Mouse (Mus musculus): ENCODE data around the gene Ctsl. TPM values are rescaled to one million over a fixed set of nuclear protein-coding genes. Genes with fewer than 3 reads are reported as not detected.

The Ctsl gene
- total RNA-seq (2014; fragmentation: Nextera tagmentation) (16.2 and 27.8 TPM in 2 replicates), total RNA-seq (2017) (53.0 and 118 TPM in 2 replicates)

GRCm38 (mm10) chr13:64370173-64370940 is at the start of gene Ctsl:
Gene Ctsl, minus strand, starts transcription at chr13:64370890.
- ATAC-seq (replicated peaks; ENCODE audit: low FRiP score, low TSS enrichment, poor library complexity, severe bottlenecking), result peak; percentile 98

- ATAC-seq (replicated peaks; ENCODE audit: low FRiP score, low TSS enrichment, poor library complexity, severe bottlenecking), result no peak
Measured at GRCm38 (mm10) chr13:64416955-64417601, 46.4 kb upstream of the Ctsl start.

DNA sequence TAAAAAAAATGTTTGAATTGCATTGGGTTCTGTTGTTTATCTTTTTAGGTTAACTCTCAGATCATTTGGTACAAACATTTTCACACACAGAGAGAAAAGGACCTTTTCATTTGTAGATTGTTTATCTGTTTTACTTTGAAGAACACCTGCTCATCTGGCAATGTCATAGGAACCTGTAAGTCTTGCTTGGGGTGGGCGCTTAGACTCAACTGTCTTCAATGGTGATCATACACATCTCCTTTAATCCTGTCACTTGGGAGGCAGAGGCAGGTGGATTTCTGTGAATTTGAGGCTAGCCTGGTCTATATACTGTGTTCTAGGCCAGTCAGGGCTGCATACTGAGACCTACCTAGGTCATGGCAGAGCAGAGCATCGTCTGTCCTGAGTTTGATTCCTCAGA is 45.0 kb upstream of the Ctsl start:
- no peak for ATAC-seq (replicated peaks; ENCODE audit: low FRiP score, low TSS enrichment, poor library complexity, severe bottlenecking)

- ATAC-seq (replicated peaks; ENCODE audit: low FRiP score, low TSS enrichment, poor library complexity, severe bottlenecking), result peak; percentile 64
Measured at GRCm38 (mm10) chr13:64412752-64413257, 42.1 kb upstream of the Ctsl start.

- ATAC-seq (replicated peaks; ENCODE audit: low FRiP score, low TSS enrichment, poor library complexity, severe bottlenecking), result peak; percentile 80
Measured at GRCm38 (mm10) chr13:64411282-64411681, 40.6 kb upstream of the Ctsl start.

DNA sequence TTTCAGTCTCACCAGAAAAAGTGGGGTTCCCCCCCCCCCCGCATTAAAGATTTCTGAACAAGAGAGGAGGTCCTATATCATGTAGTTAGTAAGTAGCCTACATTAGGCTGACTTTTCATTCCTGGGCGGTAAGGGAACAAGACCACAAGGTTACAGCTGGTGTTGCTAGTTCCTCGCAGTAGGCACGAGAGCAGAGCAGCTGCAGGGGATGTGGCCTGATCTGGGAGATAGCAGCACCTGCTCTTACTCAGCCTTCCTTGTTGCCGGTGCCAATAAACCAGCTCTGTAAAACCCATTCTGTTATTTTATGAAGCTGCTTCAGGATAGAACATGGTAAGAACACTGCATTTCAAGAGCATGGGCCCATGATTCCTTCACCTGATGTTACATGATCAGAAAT is 39.9 kb upstream of the Ctsl start:
- ATAC-seq (replicated peaks; ENCODE audit: low FRiP score, low TSS enrichment, poor library complexity, severe bottlenecking), result peak; percentile 86

DNA sequence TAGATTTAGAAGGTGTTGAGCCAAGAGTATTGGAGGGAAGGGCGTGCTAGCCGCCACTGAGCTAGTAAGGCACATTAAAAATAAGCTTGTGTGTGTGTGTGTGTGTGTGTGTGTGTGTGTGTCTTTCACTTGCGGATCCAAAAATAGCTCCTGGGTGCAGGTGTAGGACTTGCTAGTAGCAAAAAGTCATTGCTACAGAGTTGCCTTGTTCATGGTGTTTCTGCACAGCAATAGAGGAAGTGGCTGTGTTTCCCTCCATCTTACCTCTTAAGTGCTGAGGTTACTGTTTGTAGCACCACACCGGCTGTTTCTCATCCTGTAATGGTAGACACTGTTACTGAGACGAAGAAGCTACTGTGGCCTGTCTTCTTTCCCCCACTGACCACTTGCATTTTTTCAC is 37.3 kb upstream of the Ctsl start:
- ATAC-seq (replicated peaks; ENCODE audit: low FRiP score, low TSS enrichment, poor library complexity, severe bottlenecking), result no peak

DNA sequence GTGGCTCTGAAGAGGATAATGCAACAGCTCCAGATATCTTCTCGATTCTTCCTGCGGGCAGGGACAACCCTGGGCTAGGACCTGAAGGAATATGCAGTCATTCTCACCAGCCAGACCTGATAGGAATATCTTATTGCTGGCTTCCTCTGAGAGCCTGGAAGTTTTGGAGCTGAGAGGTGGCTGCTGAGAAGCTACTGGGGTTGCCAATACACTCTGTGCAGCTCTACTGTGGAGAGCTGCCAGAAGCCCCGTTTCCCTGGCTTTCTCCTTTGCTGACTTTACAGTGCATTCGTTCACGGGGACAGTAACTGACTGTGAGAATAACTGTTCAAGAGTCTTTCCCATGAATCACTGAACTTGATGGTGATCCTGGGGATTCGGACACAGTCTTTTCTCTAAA is 34.9 kb upstream of the Ctsl start:
- ATAC-seq (replicated peaks; ENCODE audit: low FRiP score, low TSS enrichment, poor library complexity, severe bottlenecking), result no peak

GRCm38 (mm10) chr13:64403519-64403918 is 32.8 kb upstream of the Ctsl start:
- ATAC-seq (replicated peaks; ENCODE audit: low FRiP score, low TSS enrichment, poor library complexity, severe bottlenecking), result no peak

DNA sequence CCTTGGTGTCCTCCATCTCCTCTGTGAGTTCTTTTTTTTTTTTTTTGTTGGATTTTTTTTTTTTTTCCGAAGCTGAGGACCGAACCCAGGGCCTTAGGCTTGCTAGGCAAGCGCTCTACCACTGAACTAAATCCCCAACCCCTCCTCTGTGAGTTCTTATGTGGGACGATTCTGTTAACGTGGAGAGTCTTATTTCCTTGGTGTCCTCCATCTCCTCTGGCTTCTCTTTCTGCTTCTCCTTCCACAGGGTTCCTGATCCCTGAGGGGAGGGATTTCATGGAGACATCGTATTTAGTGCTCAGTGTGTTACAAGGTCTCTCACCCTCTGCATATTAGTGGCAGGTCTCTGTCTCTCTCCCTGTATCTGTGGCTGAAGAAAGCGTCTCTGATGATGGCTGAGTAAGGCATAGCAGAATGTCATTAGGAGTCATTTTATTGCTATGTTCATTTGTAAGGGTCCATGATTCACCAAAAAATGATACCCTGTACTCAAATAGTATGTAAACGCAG is 32.3 kb upstream of the Ctsl start:
- no peak for ATAC-seq (replicated peaks; ENCODE audit: low FRiP score, low TSS enrichment, poor library complexity, severe bottlenecking)

- peak; percentile 75 for ATAC-seq (replicated peaks; ENCODE audit: low FRiP score, low TSS enrichment, poor library complexity, severe bottlenecking)
Measured at GRCm38 (mm10) chr13:64402504-64402949, 31.8 kb upstream of the Ctsl start.

GRCm38 (mm10) chr13:64402006-64402405 is 31.3 kb upstream of the Ctsl start:
- no peak; the same call in 1 of the 2 replicates for ATAC-seq (replicated peaks; ENCODE audit: low FRiP score, low TSS enrichment, poor library complexity, severe bottlenecking)

GRCm38 (mm10) chr13:64400801-64401361 is 30.2 kb upstream of the Ctsl start:
- no peak for ATAC-seq (replicated peaks; ENCODE audit: low FRiP score, low TSS enrichment, poor library complexity, severe bottlenecking)

GRCm38 (mm10) chr13:64399906-64400305 is 29.2 kb upstream of the Ctsl start:
- ATAC-seq (replicated peaks; ENCODE audit: low FRiP score, low TSS enrichment, poor library complexity, severe bottlenecking), result no peak

- ATAC-seq (replicated peaks; ENCODE audit: low FRiP score, low TSS enrichment, poor library complexity, severe bottlenecking), result no peak
Measured at GRCm38 (mm10) chr13:64398065-64398464, 27.4 kb upstream of the Ctsl start.

DNA sequence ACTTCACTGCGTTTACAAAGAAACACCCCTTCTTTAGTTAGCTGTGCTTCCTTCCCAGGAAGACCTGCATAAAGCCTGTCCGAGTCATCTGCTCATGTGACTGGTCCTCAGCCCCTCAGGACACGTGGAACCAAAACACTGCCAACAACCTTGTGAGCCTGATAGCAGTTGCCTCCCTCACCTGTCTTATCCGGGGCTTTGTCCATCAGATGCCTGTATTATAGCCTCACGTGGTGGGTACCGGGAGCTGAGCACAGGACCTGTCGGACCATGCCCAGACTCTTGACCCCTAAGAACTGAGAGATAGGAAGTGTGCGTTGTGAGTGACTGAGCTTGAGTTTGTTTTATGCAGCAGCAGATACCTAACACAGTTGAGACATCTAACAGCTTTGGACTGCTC is 26.3 kb upstream of the Ctsl start:
- no peak for ATAC-seq (replicated peaks; ENCODE audit: low FRiP score, low TSS enrichment, poor library complexity, severe bottlenecking)

GRCm38 (mm10) chr13:64388415-64388814 is 17.7 kb upstream of the Ctsl start:
- no peak for ATAC-seq (replicated peaks; ENCODE audit: low FRiP score, low TSS enrichment, poor library complexity, severe bottlenecking)

- 0 out of 2 replicates have a peak, but pooled peaks have one; percentile 44 for ATAC-seq (replicated peaks; ENCODE audit: low FRiP score, low TSS enrichment, poor library complexity, severe bottlenecking)
Measured at GRCm38 (mm10) chr13:64386048-64386447, 15.4 kb upstream of the Ctsl start.

GRCm38 (mm10) chr13:64384937-64385336 is 14.2 kb upstream of the Ctsl start:
- no peak for ATAC-seq (replicated peaks; ENCODE audit: low FRiP score, low TSS enrichment, poor library complexity, severe bottlenecking)

- ATAC-seq (replicated peaks; ENCODE audit: low FRiP score, low TSS enrichment, poor library complexity, severe bottlenecking), result no peak
Measured at GRCm38 (mm10) chr13:64380251-64380650, 9.6 kb upstream of the Ctsl start.
